17 mouse cellular contexts compared by ENCODE assay signal in the genomic region with DNA sequence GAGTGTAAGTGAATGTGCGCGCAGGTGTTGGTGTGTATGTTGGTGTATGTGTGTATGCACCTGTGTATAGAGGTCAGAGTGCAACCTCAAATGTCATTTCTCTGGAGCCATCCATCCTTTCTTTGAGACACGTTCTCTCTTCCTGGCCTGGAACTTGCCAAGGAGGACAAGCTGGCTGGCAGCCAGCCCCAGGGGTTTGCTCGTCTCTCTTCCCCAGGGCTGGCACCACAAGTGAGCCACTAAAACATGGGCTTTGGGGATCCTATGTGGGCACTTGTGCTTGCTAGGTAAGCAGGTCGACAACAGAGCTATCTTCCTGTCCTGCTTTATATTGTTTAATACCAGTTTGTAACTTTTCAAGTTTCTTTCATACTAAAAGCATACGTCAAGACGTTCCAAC.
"Had no signal": no experiment of that assay in that cellular context is flagged by ENCODE, and none has a peak within 500 bp of the region (broad histone marks: within the 10 kb centered on the region; RNA-seq: fewer than 3 reads in every experiment).

No protein-coding gene starts in this region.

- DNase-seq: liver, embryonic 13.5 days; liver, postnatal 0 days; lung, adult 2 months; lung, postnatal 10 days; midbrain, embryonic 14.5 days; right cerebral cortex, postnatal 14 days; thymus, adult 2 months; thymus, postnatal 25 days; thymus, postnatal 4 days had no signal

- H3K27me3 ChIP-seq: liver, embryonic 13.5 days; liver, embryonic 15.5 days; midbrain, embryonic 12.5 days; neural tube, embryonic 12.5 days; stomach, embryonic 15.5 days had no signal

- ATAC-seq: liver, postnatal 0 days; midbrain, embryonic 16.5 days had no signal

- H3K9ac ChIP-seq: liver, embryonic 13.5 days; liver, embryonic 15.5 days; liver, postnatal 0 days; midbrain, embryonic 12.5 days; neural tube, embryonic 12.5 days; stomach, embryonic 15.5 days had no signal

- H3K4me2 ChIP-seq: liver, embryonic 11.5 days; liver, embryonic 13.5 days; liver, embryonic 15.5 days; midbrain, embryonic 12.5 days; neural tube, embryonic 12.5 days; stomach, embryonic 15.5 days had no signal

- H3K9me3 ChIP-seq: liver, embryonic 13.5 days; liver, embryonic 15.5 days; midbrain, embryonic 12.5 days; neural tube, embryonic 12.5 days; stomach, embryonic 15.5 days had no signal

- H3K36me3 ChIP-seq: liver, embryonic 13.5 days; liver, embryonic 15.5 days; midbrain, embryonic 12.5 days; neural tube, embryonic 12.5 days; stomach, embryonic 15.5 days had no signal

- H3K4me3 ChIP-seq: liver, embryonic 13.5 days; liver, embryonic 15.5 days; megakaryocyte, embryonic 14.5 days; midbrain, embryonic 12.5 days; neural tube, embryonic 12.5 days; stomach, embryonic 15.5 days had no signal

- H3K4me1 ChIP-seq: liver, embryonic 13.5 days; liver, embryonic 15.5 days; midbrain, embryonic 12.5 days; neural tube, embryonic 12.5 days; stomach, embryonic 15.5 days had no signal

- H3K27ac ChIP-seq: liver, embryonic 13.5 days; liver, embryonic 15.5 days; macrophage; midbrain, embryonic 12.5 days; neural tube, embryonic 12.5 days had no signal
